Mouse (Mus musculus) heart, embryonic 12.5 days (tissue): ENCODE measurements at regions not wholly inside any gene's neighbourhood (a gene's known extent, or its start where the extent isn't known, plus 50 kb on each side); places are given as distances from the start of the nearest gene placed in this dataset.
"Not testable (repeated sequence)": the region's sequence is repeated elsewhere in the genome, so short reads cannot be mapped to it uniquely, and the experiment has no call there.

Experiments
- ATAC-seq: fragments of 200-750 bp; cut with Nextera tagmentation; 2 replicates; pipeline ENCODE4 v1.8.0; 2017; ENCODE audit warnings: moderate TSS enrichment, moderate library complexity; ENCODE audit not compliant: insufficient number of reproducible peaks, low FRiP score
- H3K27ac ChIP-seq: fragments of 300-500 bp; sonication (generic); 2 replicates; pipeline ENCODE4 v1.5.1; 2016; ENCODE audit warnings: mild to moderate bottlenecking, moderate library complexity; ENCODE audit not compliant: poor library complexity, severe bottlenecking
- H3K27me3 ChIP-seq: fragments of 300-500 bp; sonication (generic); replicated peaks from 2 replicates; pipeline ENCODE4 v1.6.1; 2016; ENCODE audit warnings: mild to moderate bottlenecking, moderate library complexity
- H3K36me3 ChIP-seq: fragments of 300-500 bp; sonication (generic); 2 replicates; pipeline ENCODE4 v1.6.1; 2016; ENCODE audit warnings: mild to moderate bottlenecking, moderate library complexity
- H3K4me1 ChIP-seq: fragments of 300-500 bp; sonication (generic); replicated peaks from 2 replicates; pipeline ENCODE4 v1.6.1; 2016; ENCODE audit warnings: mild to moderate bottlenecking
- H3K4me2 ChIP-seq: fragments of 300-500 bp; sonication (generic); 2 replicates; pipeline ENCODE4 v1.6.1; 2016; ENCODE audit warnings: mild to moderate bottlenecking, moderate library complexity
- H3K4me3 ChIP-seq: fragments of 300-500 bp; sonication (generic); 2 replicates; pipeline ENCODE4 v1.5.1; 2016; ENCODE audit warnings: mild to moderate bottlenecking
- H3K9ac ChIP-seq: fragments of 300-500 bp; sonication (generic); 2 replicates; pipeline ENCODE4 v1.6.1; 2016; ENCODE audit warnings: mild to moderate bottlenecking, moderate library complexity
- H3K9me3 ChIP-seq: fragments of 300-500 bp; sonication (generic); replicated peaks from 2 replicates; pipeline ENCODE4 v1.6.1; 2016; ENCODE audit warnings: mild to moderate bottlenecking, moderate library complexity
- WGBS: fragments of 180-500 bp; shearing (Covaris S2); methylation state at CpG from one replicate; pipeline ENCODE4 v1.1.7; 2016; 5-methylcytosine and 5-hydroxymethylcytosine counted together

- H3K36me3 ChIP-seq, H3K9ac ChIP-seq, H3K9me3 ChIP-seq, H3K27me3 ChIP-seq, H3K4me1 ChIP-seq, H3K4me3 ChIP-seq, H3K27ac ChIP-seq, ATAC-seq, H3K4me2 ChIP-seq: not testable (repeated sequence)
- 80% methylated on average over 3 of the region's 3 CpGs for WGBS
These were observed 91.7 kb upstream of the Slc22a30 start for GRCm38 (mm10) chr19:8496561-8496960.

GRCm38 (mm10) chr19:8497526-8497925 is 92.6 kb upstream of the Slc22a30 start:
- not testable (repeated sequence) for H3K9me3 ChIP-seq, H3K27ac ChIP-seq, H3K4me3 ChIP-seq, H3K4me1 ChIP-seq, H3K36me3 ChIP-seq, H3K9ac ChIP-seq, ATAC-seq, H3K27me3 ChIP-seq, H3K4me2 ChIP-seq
- WGBS: 76% methylated on average over 2 of the region's 2 CpGs

- not testable (repeated sequence) for H3K9ac ChIP-seq, H3K36me3 ChIP-seq, H3K27me3 ChIP-seq, H3K4me3 ChIP-seq, H3K9me3 ChIP-seq, H3K27ac ChIP-seq, H3K4me1 ChIP-seq, ATAC-seq
- 78% methylated on average over 6 of the region's 6 CpGs for WGBS
- H3K4me2 ChIP-seq: peak overlapping the region; percentile 54
These were observed 73.3 kb upstream of the Slc22a8 start for GRCm38 (mm10) chr19:8517721-8518120.

GRCm38 (mm10) chr19:8518273-8518672 is 72.8 kb upstream of the Slc22a8 start:
- no peak overlapping the region for H3K27ac ChIP-seq
- 0 out of 2 replicates have a peak, but pooled peaks cover 7% of the 10 kb centered on the region for H3K9me3 ChIP-seq
- no peaks in the 10 kb centered on the region for H3K4me1 ChIP-seq
- no peaks in the 10 kb centered on the region for H3K36me3 ChIP-seq
- H3K4me3 ChIP-seq: peak overlapping the region; percentile 45
- H3K4me2 ChIP-seq: peak overlapping the region; percentile 54
- no peak overlapping the region for H3K9ac ChIP-seq
- WGBS: 59% methylated on average over 11 of the region's 11 CpGs
- ATAC-seq: no peak
- no peaks in the 10 kb centered on the region for H3K27me3 ChIP-seq

- peak overlapping the region; percentile 54 for H3K4me2 ChIP-seq
These were observed 72.1 kb upstream of the Slc22a8 start for GRCm38 (mm10) chr19:8518933-8519332.

GRCm38 (mm10) chr19:8534597-8534996 is 56.5 kb upstream of the Slc22a8 start:
- 71% methylated on average over 3 of the region's 3 CpGs for WGBS
- no peaks in the 10 kb centered on the region for H3K4me1 ChIP-seq
- H3K9me3 ChIP-seq: no peaks in the 10 kb centered on the region
- H3K4me3 ChIP-seq: no peak overlapping the region
- no peak for ATAC-seq
- H3K9ac ChIP-seq: no peak overlapping the region
- H3K27me3 ChIP-seq: no peaks in the 10 kb centered on the region
- no peaks in the 10 kb centered on the region for H3K36me3 ChIP-seq
- H3K27ac ChIP-seq: no peak overlapping the region
- no peak overlapping the region for H3K4me2 ChIP-seq

More at GRCm38 (mm10) chr19:8518933-8519332, 72.1 kb upstream of the Slc22a8 start:
- WGBS: 80% methylated on average over 7 of the region's 7 CpGs
- not testable (repeated sequence) for ATAC-seq, H3K36me3 ChIP-seq, H3K27ac ChIP-seq, H3K27me3 ChIP-seq, H3K9ac ChIP-seq, H3K9me3 ChIP-seq, H3K4me1 ChIP-seq
- peak overlapping the region; percentile 45; the same call in 1 of the 2 replicates for H3K4me3 ChIP-seq

GRCm38 (mm10) chr19:8536085-8536484 is 55.0 kb upstream of the Slc22a8 start:
- no peak for ATAC-seq
- no peaks in the 10 kb centered on the region for H3K9me3 ChIP-seq
- WGBS: 60% methylated on average over 2 of the region's 2 CpGs
- H3K4me3 ChIP-seq: no peak overlapping the region
- H3K4me1 ChIP-seq: no peaks in the 10 kb centered on the region
- H3K27ac ChIP-seq: no peak overlapping the region
- no peaks in the 10 kb centered on the region for H3K27me3 ChIP-seq
- no peaks in the 10 kb centered on the region for H3K36me3 ChIP-seq
- no peak overlapping the region for H3K9ac ChIP-seq
- no peak overlapping the region for H3K4me2 ChIP-seq
